25 mouse cellular contexts compared by ENCODE assay signal in genomic region chr13:57236211-57236610, GRCm38 (mm10).
DNase-seq lines count a peak whose midpoint lies in the region; ATAC-seq and TF ChIP-seq lines count a peak whose summit lies in the region.
"Had no signal": no experiment of that assay in that cellular context is flagged by ENCODE, and none has a peak within 500 bp of the region (broad histone marks: within the 10 kb centered on the region; RNA-seq: fewer than 3 reads in every experiment).

No protein-coding gene starts in this region.

- no peak for TF ChIP-seq POLR2A in lung, adult 2 months (IDR thresholded peaks at IDR 0.05; ENCODE audit: borderline replicate concordance, extremely low read depth, low read depth, low read length)

- 47% methylated on average over 5 of the region's 5 CpGs for whole genome bisulfite sequencing in lung, embryonic 14.5 days
- 38% methylated on average over 5 of the region's 5 CpGs for WGBS in lung, adult 2 months
- 34% methylated on average over 5 of the region's 5 CpGs for WGBS in lung, postnatal 0 days
- WGBS in hindbrain, embryonic 12.5 days, result 81% methylated on average over 5 of the region's 5 CpGs

- H3K4me1 ChIP-seq in lung, embryonic 14.5 days (ENCODE audit: insufficient read depth), result peaks cover 5% of the 10 kb centered on the region; the same call in 1 of the 2 replicates
- H3K4me1 ChIP-seq in lung, adult 2 months (ENCODE audit: control insufficient read depth, insufficient read depth, low read length), result peaks cover 3% of the 10 kb centered on the region; the same call in 1 of the 2 replicates
- peaks cover 6% of the 10 kb centered on the region; the same call in 1 of the 2 replicates for H3K4me1 ChIP-seq in lung, postnatal 0 days (ENCODE audit: insufficient read depth, low read depth, low read length)
- peaks cover 5% of the 10 kb centered on the region; the same call in 1 of the 2 replicates for H3K4me1 ChIP-seq in hindbrain, embryonic 12.5 days
- H3K4me1 ChIP-seq: limb, embryonic 15.5 days; liver, embryonic 13.5 days; neural tube, embryonic 12.5 days had no signal

- DNase-seq in heart, adult 18-20 months, result peak; percentile 30 to 36
- DNase-seq in heart, postnatal 4 days, result no peak
- DNase-seq in lung, embryonic 14.5 days, result peak; percentile 48
- DNase-seq in lung, adult 2 months, result no peak
- DNase-seq in lung, postnatal 0 days (ENCODE audit: low spot score), result peak; percentile 73
- DNase-seq in lung, postnatal 4 days, result peak; percentile 9 to 32
- DNase-seq: adrenal gland, postnatal 25 days; cerebellum, adult 11-12 months; cerebellum, postnatal 25 days; gastrocnemius, postnatal 25 days; kidney, adult 18-20 months; liver, embryonic 13.5 days; right cerebral cortex, adult 18-20 months; spleen, adult 18-20 months had no signal

- no peaks in the 10 kb centered on the region for H3K9me3 ChIP-seq in lung, embryonic 14.5 days (ENCODE audit: low read depth, low read length)
- no peaks in the 10 kb centered on the region for H3K9me3 ChIP-seq in lung, postnatal 0 days (ENCODE audit: low read length)
- no peaks in the 10 kb centered on the region for H3K9me3 ChIP-seq in hindbrain, embryonic 12.5 days (replicated peaks)
- H3K9me3 ChIP-seq: forebrain, embryonic 10.5 days; forebrain, embryonic 15.5 days; limb, embryonic 10.5 days; limb, embryonic 15.5 days; liver, embryonic 13.5 days; midbrain, embryonic 10.5 days; neural tube, embryonic 12.5 days had no signal

- H3K4me2 ChIP-seq in lung, embryonic 14.5 days, result no peak overlapping the region
- no peak overlapping the region for H3K4me2 ChIP-seq in lung, postnatal 0 days (replicated peaks; ENCODE audit: low read depth, low read length)
- no peak overlapping the region for H3K4me2 ChIP-seq in hindbrain, embryonic 12.5 days (replicated peaks)
- H3K4me2 ChIP-seq: forebrain, embryonic 15.5 days; limb, embryonic 15.5 days; liver, embryonic 13.5 days; neural tube, embryonic 12.5 days had no signal

- TF ChIP-seq CTCF in lung, embryonic 14.5 days (IDR thresholded peaks at IDR 0.05; ENCODE audit: low read depth), result no peak
- no peak for TF ChIP-seq CTCF in lung, adult 2 months (IDR thresholded peaks at IDR 0.05; ENCODE audit: insufficient read depth, low read length)
- TF ChIP-seq CTCF in lung, postnatal 0 days (IDR thresholded peaks at IDR 0.05), result no peak

- H3K27ac ChIP-seq in lung, embryonic 14.5 days (ENCODE audit: low read depth), result no peak overlapping the region
- no peak overlapping the region for H3K27ac ChIP-seq in lung, postnatal 0 days (ENCODE audit: low read length)
- H3K27ac ChIP-seq in hindbrain, embryonic 12.5 days, result no peak overlapping the region
- H3K27ac ChIP-seq: forebrain, embryonic 10.5 days; forebrain, embryonic 15.5 days; heart, adult 2 months; limb, embryonic 10.5 days; limb, embryonic 15.5 days; liver, embryonic 13.5 days; midbrain, embryonic 10.5 days; neural tube, embryonic 12.5 days had no signal

- no peaks in the 10 kb centered on the region for H3K36me3 ChIP-seq in lung, embryonic 14.5 days (ENCODE audit: insufficient read depth)
- H3K36me3 ChIP-seq in lung, postnatal 0 days (ENCODE audit: insufficient read depth, low read length), result no peaks in the 10 kb centered on the region
- no peaks in the 10 kb centered on the region for H3K36me3 ChIP-seq in hindbrain, embryonic 12.5 days
- H3K36me3 ChIP-seq: forebrain, embryonic 10.5 days; forebrain, embryonic 15.5 days; limb, embryonic 10.5 days; limb, embryonic 15.5 days; liver, embryonic 13.5 days; midbrain, embryonic 10.5 days; neural tube, embryonic 12.5 days had no signal

- TF ChIP-seq EP300 in lung, postnatal 0 days (IDR thresholded peaks at IDR 0.05), result 0 out of 2 replicates have a peak, but pooled peaks have one; percentile 16

- no peaks in the 10 kb centered on the region for H3K27me3 ChIP-seq in lung, embryonic 14.5 days (ENCODE audit: insufficient read depth, low read length)
- no peaks in the 10 kb centered on the region for H3K27me3 ChIP-seq in lung, postnatal 0 days (replicated peaks; ENCODE audit: insufficient read depth, low read length)
- no peaks in the 10 kb centered on the region for H3K27me3 ChIP-seq in hindbrain, embryonic 12.5 days
- H3K27me3 ChIP-seq: forebrain, embryonic 15.5 days; limb, embryonic 15.5 days; liver, embryonic 13.5 days; neural tube, embryonic 12.5 days had no signal

- no peak for ATAC-seq in lung, embryonic 14.5 days (ENCODE audit: insufficient read depth)
- peak; percentile 47 for ATAC-seq in lung, postnatal 0 days
- ATAC-seq in hindbrain, embryonic 12.5 days (ENCODE audit: low FRiP score), result no peak
- ATAC-seq: forebrain, embryonic 15.5 days; hindbrain, embryonic 16.5 days; midbrain, embryonic 16.5 days had no signal

- no peak overlapping the region for H3K4me3 ChIP-seq in lung, embryonic 14.5 days (ENCODE audit: low read depth, low read length)
- H3K4me3 ChIP-seq in lung, adult 2 months (replicated peaks; ENCODE audit: extremely low read depth, low read depth, low read length), result no peak overlapping the region
- H3K4me3 ChIP-seq in lung, postnatal 0 days (ENCODE audit: low read depth, low read length), result no peak overlapping the region
- H3K4me3 ChIP-seq in hindbrain, embryonic 12.5 days, result no peak overlapping the region
- H3K4me3 ChIP-seq: forebrain, embryonic 10.5 days; forebrain, embryonic 15.5 days; heart, adult 2 months; limb, embryonic 10.5 days; limb, embryonic 15.5 days; liver, embryonic 13.5 days; midbrain, embryonic 10.5 days; myocyte; neural tube, embryonic 12.5 days had no signal

- H3K9ac ChIP-seq in lung, embryonic 14.5 days, result no peak overlapping the region
- H3K9ac ChIP-seq in lung, postnatal 0 days (replicated peaks; ENCODE audit: low read depth), result no peak overlapping the region
- no peak overlapping the region for H3K9ac ChIP-seq in hindbrain, embryonic 12.5 days
- H3K9ac ChIP-seq: forebrain, embryonic 15.5 days; limb, embryonic 15.5 days; liver, embryonic 13.5 days; neural tube, embryonic 12.5 days had no signal

Comparison
In these comparisons a context has a peak if more than half of its experiments do, and no peak if none do; other contexts are left out.
1. DNase-seq: peak in heart, adult 18-20 months (2 of 2), lung, embryonic 14.5 days (single experiment), lung, postnatal 0 days (single experiment) and lung, postnatal 4 days (2 of 2); none in heart, postnatal 4 days (single experiment) and lung, adult 2 months (single experiment).